Mouse (Mus musculus) bone marrow, adult 2 months (tissue): ENCODE measurements around the gene Mdn1.

Experiments used
- CTCF ChIP-seq: fragments of 200-500 bp; IDR thresholded peaks from 2 replicates; pipeline ENCODE4 v1.5.1; 2011; ENCODE audit warnings: low read length, control low read depth; ENCODE audit not compliant: control insufficient read depth, insufficient read depth
- POLR2A ChIP-seq: fragments of 200-500 bp; IDR thresholded peaks from 2 replicates; pipeline ENCODE4 v1.6.1; 2011; ENCODE audit warnings: low read depth, mild to moderate bottlenecking, control low read depth, low read length, borderline replicate concordance; ENCODE audit not compliant: control insufficient read depth

GRCm38 (mm10) chr4:32789020-32789419 lies 132.1 kb downstream of the Mdn1 start:
- no peak for TF ChIP-seq CTCF
- no peak for TF ChIP-seq POLR2A
